Mouse (Mus musculus) lung, embryonic 15.5 days (tissue): ENCODE data around the gene Hacl1. TPM values are rescaled to one million over a fixed set of nuclear protein-coding genes. Genes with fewer than 3 reads are reported as not detected.
A peak's percentile ranks its signal among the peaks of the same experiment; 100 is the strongest.

Source experiments
- ATAC-seq: fragments of 200-750 bp; cut with Nextera tagmentation; 2 replicates; pipeline ENCODE4 v1.8.0; 2017; ENCODE audit warnings: moderate number of reproducible peaks, borderline replicate concordance; ENCODE audit not compliant: low FRiP score, low TSS enrichment; ENCODE audit errors: extremely low read depth
- H3K27ac ChIP-seq: fragments of 300-500 bp; sonication (generic); 2 replicates; pipeline ENCODE4 v1.5.1; 2015; ENCODE audit warnings: moderate library complexity, mild to moderate bottlenecking, inconsistent platforms
- H3K27me3 ChIP-seq: fragments of 300-500 bp; sonication (generic); 2 replicates; pipeline ENCODE4 v1.6.1; 2015; ENCODE audit warnings: inconsistent platforms
- H3K36me3 ChIP-seq: fragments of 300-500 bp; sonication (generic); 2 replicates; pipeline ENCODE4 v1.6.1; 2015; ENCODE audit warnings: inconsistent platforms
- H3K4me1 ChIP-seq: fragments of 300-500 bp; sonication (generic); 2 replicates; pipeline ENCODE4 v1.6.1; 2015; ENCODE audit warnings: inconsistent platforms
- H3K4me2 ChIP-seq: fragments of 300-500 bp; sonication (generic); 2 replicates; pipeline ENCODE4 v1.6.1; 2015; ENCODE audit warnings: inconsistent platforms, mild to moderate bottlenecking, moderate library complexity
- H3K4me3 ChIP-seq: fragments of 300-500 bp; sonication (generic); 2 replicates; pipeline ENCODE4 v1.5.1; 2015; ENCODE audit warnings: mild to moderate bottlenecking, inconsistent platforms
- H3K9ac ChIP-seq: fragments of 300-500 bp; sonication (generic); 2 replicates; pipeline ENCODE4 v1.6.1; 2015; ENCODE audit warnings: inconsistent platforms
- H3K9me3 ChIP-seq: fragments of 300-500 bp; sonication (generic); 2 replicates; pipeline ENCODE4 v1.6.1; 2016; ENCODE audit warnings: inconsistent platforms
- WGBS: fragments of 180-500 bp; shearing (Covaris S2); methylation state at CpG from one replicate; pipeline ENCODE4 v1.1.7; 2015; 5-methylcytosine and 5-hydroxymethylcytosine counted together
- polyA plus RNA-seq: library from polyadenylated mRNA; unstranded; fragments of >200 nt; fragmentation: Nextera tagmentation; extraction: Ambion mirVana; gene quantifications from 2 replicates; pipeline ENCODE4 v1.2.1, GENCODE M21; 2015

Hacl1 gene
- polyA plus RNA-seq, 1 experiment from 2014 or later, result 9.9 TPM

DNA sequence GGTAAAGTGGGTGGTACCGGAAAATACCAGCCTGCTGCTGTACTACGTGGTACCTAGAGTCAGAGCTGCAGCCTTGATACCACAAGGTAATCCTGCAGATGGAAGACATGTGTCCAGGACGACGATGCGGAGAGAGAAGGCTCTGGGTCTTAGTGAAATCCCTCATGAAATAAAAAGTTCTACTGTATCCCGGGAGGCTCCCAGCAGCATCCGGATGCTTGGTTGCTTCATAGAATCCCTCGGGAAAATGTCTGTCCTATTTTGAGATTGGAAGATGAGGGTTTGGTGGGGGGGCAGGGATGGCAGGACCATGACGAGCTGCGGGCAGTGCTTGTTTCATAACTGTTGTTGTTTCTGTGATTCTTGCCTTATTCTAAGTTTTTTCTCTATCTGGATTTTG lies 6.9 kb upstream of the Hacl1 start:
- H3K4me1 ChIP-seq, result 0 out of 2 replicates have a peak, but pooled peaks cover 4% of the 10 kb centered on the region
- no peak for ATAC-seq
- no peak overlapping the region for H3K4me3 ChIP-seq
- no peaks in the 10 kb centered on the region for H3K36me3 ChIP-seq
- peaks cover 4% of the 10 kb centered on the region; the same call in 1 of the 2 replicates for H3K9me3 ChIP-seq
- no peaks in the 10 kb centered on the region for H3K27me3 ChIP-seq
- H3K27ac ChIP-seq, result no peak overlapping the region
- no peak overlapping the region for H3K4me2 ChIP-seq
- 84% methylated on average over 10 of the region's 10 CpGs for WGBS
- no peak overlapping the region for H3K9ac ChIP-seq

GRCm38 (mm10) chr14:31645920-31646319 lies 4.8 kb upstream of the Hacl1 start:
- Histone ChIP-seq H3K4me3 (no peak overlapping the region), H3K9me3 (peaks cover 4% of the 10 kb centered on the region; the same call in 1 of the 2 replicates), H3K4me1 (peaks cover 7% of the 10 kb centered on the region), H3K4me2 (no peak overlapping the region), H3K27me3 (no peaks in the 10 kb centered on the region), H3K27ac (no peak overlapping the region), H3K9ac (no peak overlapping the region), H3K36me3 (no peaks in the 10 kb centered on the region)
- WGBS, result 82% methylated on average over 7 of the region's 7 CpGs
- ATAC-seq, result no peak

- no peak overlapping the region for H3K4me2 ChIP-seq
- no peaks in the 10 kb centered on the region for H3K27me3 ChIP-seq
- H3K4me3 ChIP-seq, result no peak overlapping the region
- H3K36me3 ChIP-seq, result no peaks in the 10 kb centered on the region
- H3K4me1 ChIP-seq, result peaks cover 11% of the 10 kb centered on the region
- no peaks in the 10 kb centered on the region for H3K9me3 ChIP-seq
- 67% methylated on average over 3 of the region's 3 CpGs for WGBS
- H3K9ac ChIP-seq, result no peak overlapping the region
- no peak for ATAC-seq
- no peak overlapping the region for H3K27ac ChIP-seq
Measured at GRCm38 (mm10) chr14:31644931-31645547, 4.0 kb upstream of the Hacl1 start.

- no peak overlapping the region for H3K9ac ChIP-seq
- H3K4me3 ChIP-seq, result no peak overlapping the region
- 72% methylated on average over 5 of the region's 5 CpGs for WGBS
- no peaks in the 10 kb centered on the region for H3K9me3 ChIP-seq
- H3K27me3 ChIP-seq, result no peaks in the 10 kb centered on the region
- no peak for ATAC-seq
- no peak overlapping the region for H3K4me2 ChIP-seq
- no peaks in the 10 kb centered on the region for H3K36me3 ChIP-seq
- peaks cover 14% of the 10 kb centered on the region for H3K4me1 ChIP-seq
- no peak overlapping the region for H3K27ac ChIP-seq
Measured at GRCm38 (mm10) chr14:31644183-31644830, 3.2 kb upstream of the Hacl1 start.

- Histone ChIP-seq H3K27ac (peak overlapping the region; percentile 89), H3K27me3 (no peaks in the 10 kb centered on the region), H3K4me1 (peaks cover 14% of the 10 kb centered on the region), H3K36me3 (no peaks in the 10 kb centered on the region), H3K9me3 (no peaks in the 10 kb centered on the region), H3K4me3 (peak overlapping the region; percentile 91), H3K9ac (peak overlapping the region; percentile 68), H3K4me2 (peak overlapping the region; percentile 97)
- no peak for ATAC-seq
- 57% methylated on average over 9 of the region's 9 CpGs for WGBS
Measured at GRCm38 (mm10) chr14:31641506-31642155, 545 bp upstream of the Hacl1 start.

- 3% methylated on average over 26 of the region's 26 CpGs for WGBS
- peak; percentile 51; the same call in 1 of the 2 replicates for ATAC-seq
- Histone ChIP-seq H3K36me3 (no peaks in the 10 kb centered on the region), H3K9me3 (no peaks in the 10 kb centered on the region), H3K27me3 (no peaks in the 10 kb centered on the region), H3K4me2 (peak within 1 kb of the TSS; percentile 97), H3K27ac (peak within 1 kb of the TSS; percentile 89), H3K4me3 (peak within 1 kb of the TSS; percentile 91), H3K9ac (peak within 1 kb of the TSS; percentile 68), H3K4me1 (peaks cover 14% of the 10 kb centered on the region)
Measured at GRCm38 (mm10) chr14:31640346-31640889, 668 bp downstream of the Hacl1 start, which contains the start of gene Gm49387. Gene Gm49387 (minus strand): TSS chr14:31640878.

- Histone ChIP-seq H3K27ac (no peak overlapping the region), H3K36me3 (no peaks in the 10 kb centered on the region), H3K4me1 (no peaks in the 10 kb centered on the region), H3K9me3 (no peaks in the 10 kb centered on the region), H3K4me3 (no peak overlapping the region), H3K27me3 (no peaks in the 10 kb centered on the region), H3K4me2 (no peak overlapping the region), H3K9ac (no peak overlapping the region)
- ATAC-seq, result no peak
- 74% methylated on average over 7 of the region's 7 CpGs for WGBS
Measured at GRCm38 (mm10) chr14:31630677-31631076, 10.4 kb downstream of the Hacl1 start.

- H3K27me3 ChIP-seq, result no peaks in the 10 kb centered on the region
- H3K9me3 ChIP-seq, result no peaks in the 10 kb centered on the region
- H3K27ac ChIP-seq, result no peak overlapping the region
- H3K4me3 ChIP-seq, result no peak overlapping the region
- 80% methylated on average over 12 of the region's 12 CpGs for WGBS
- H3K4me1 ChIP-seq, result peaks cover 4% of the 10 kb centered on the region; the same call in 1 of the 2 replicates
- H3K36me3 ChIP-seq, result no peaks in the 10 kb centered on the region
- H3K9ac ChIP-seq, result no peak overlapping the region
- no peak for ATAC-seq
- H3K4me2 ChIP-seq, result no peak overlapping the region
Measured at GRCm38 (mm10) chr14:31622748-31623147, 18.3 kb downstream of the Hacl1 start.

GRCm38 (mm10) chr14:31620591-31621223 lies 20.4 kb downstream of the Hacl1 start:
- H3K27ac ChIP-seq, result no peak overlapping the region
- H3K4me1 ChIP-seq, result peaks cover 4% of the 10 kb centered on the region; the same call in 1 of the 2 replicates
- no peak overlapping the region for H3K9ac ChIP-seq
- H3K36me3 ChIP-seq, result no peaks in the 10 kb centered on the region
- H3K4me3 ChIP-seq, result no peak overlapping the region
- no peak for ATAC-seq
- no peaks in the 10 kb centered on the region for H3K27me3 ChIP-seq
- H3K9me3 ChIP-seq, result no peaks in the 10 kb centered on the region
- no peak overlapping the region for H3K4me2 ChIP-seq
- 57% methylated on average over 9 of the region's 9 CpGs for WGBS

DNA sequence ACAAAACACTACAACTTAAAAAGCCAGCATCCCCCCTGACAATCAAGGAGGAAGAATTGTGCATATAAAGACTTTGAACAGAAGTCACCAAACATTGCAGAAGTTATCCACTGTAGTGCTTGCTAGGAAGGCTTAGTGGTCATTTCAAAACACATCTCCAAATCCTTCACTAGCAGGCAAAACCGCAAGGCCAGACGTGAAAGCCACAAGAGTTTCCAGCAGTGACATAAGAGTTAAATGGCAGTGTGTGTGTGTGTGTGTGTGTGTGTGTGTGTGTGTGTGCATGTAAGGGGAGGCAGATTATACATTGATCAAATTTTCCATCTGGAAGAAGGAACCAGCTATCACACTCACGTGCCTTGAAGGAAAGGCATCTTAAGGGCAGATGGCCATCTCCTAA lies 23.1 kb downstream of the Hacl1 start:
- H3K9ac ChIP-seq, result no peak overlapping the region
- no peaks in the 10 kb centered on the region for H3K36me3 ChIP-seq
- no peaks in the 10 kb centered on the region for H3K9me3 ChIP-seq
- no peak overlapping the region for H3K4me3 ChIP-seq
- no peak overlapping the region for H3K4me2 ChIP-seq
- ATAC-seq, result no peak
- H3K27me3 ChIP-seq, result no peaks in the 10 kb centered on the region
- H3K27ac ChIP-seq, result no peak overlapping the region
- H3K4me1 ChIP-seq, result peaks cover 4% of the 10 kb centered on the region; the same call in 1 of the 2 replicates
- WGBS, result 74% methylated on average over 3 of the region's 3 CpGs

DNA sequence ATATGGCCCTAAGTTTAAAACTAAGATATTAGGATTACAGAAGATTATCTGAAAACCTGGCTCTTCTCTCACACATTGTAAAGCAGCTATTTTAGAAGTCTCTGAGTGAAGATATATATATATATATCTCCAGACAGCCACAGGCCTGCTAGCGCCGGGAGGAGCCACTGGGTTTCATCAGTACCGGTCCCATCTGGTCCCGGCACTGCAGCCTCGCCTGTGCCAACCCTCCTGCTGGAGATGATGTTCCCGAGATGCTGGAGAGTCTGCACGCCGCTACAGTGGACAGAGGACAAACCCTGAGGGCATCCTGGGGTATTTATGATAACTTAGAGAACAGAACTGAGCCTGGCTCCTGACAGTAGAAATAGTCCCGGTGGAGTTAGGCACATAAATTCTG lies 23.9 kb downstream of the Hacl1 start:
- WGBS, result 82% methylated on average over 9 of the region's 9 CpGs
- Histone ChIP-seq H3K27ac (no peak overlapping the region), H3K9me3 (no peaks in the 10 kb centered on the region), H3K27me3 (no peaks in the 10 kb centered on the region), H3K9ac (no peak overlapping the region), H3K4me3 (no peak overlapping the region), H3K4me2 (no peak overlapping the region), H3K4me1 (peaks cover 4% of the 10 kb centered on the region; the same call in 1 of the 2 replicates), H3K36me3 (no peaks in the 10 kb centered on the region)
- no peak for ATAC-seq
